Mouse (Mus musculus) lung, postnatal 0 days (tissue): ENCODE measurements around the gene BC037034. TPM values are rescaled to one million over a fixed set of nuclear protein-coding genes. Genes with fewer than 3 reads are reported as not detected.

Experiments
- ATAC-seq: fragments of 200-750 bp; cut with Nextera tagmentation; 2 replicates; pipeline ENCODE4 v1.8.0; 2017; ENCODE audit warnings: moderate library complexity
- DNase-seq: peaks from one replicate; pipeline ENCODE4 v3.0.0-alpha.2; 2016; ENCODE audit warnings: low spot score
- H3K27ac ChIP-seq: fragments of 300-500 bp; sonication (generic); 2 replicates; pipeline ENCODE4 v1.5.1; 2014; ENCODE audit warnings: antibody characterized with exemption, mild to moderate bottlenecking, low read length, mixed read lengths
- H3K27me3 ChIP-seq: fragments of 300-500 bp; sonication (generic); replicated peaks from 2 replicates; pipeline ENCODE4 v1.6.1; 2014; ENCODE audit warnings: low read length, mixed read lengths; ENCODE audit not compliant: insufficient read depth
- H3K36me3 ChIP-seq: fragments of 300-500 bp; sonication (generic); 2 replicates; pipeline ENCODE4 v1.6.1; 2014; ENCODE audit warnings: low read length, mixed read lengths; ENCODE audit not compliant: insufficient read depth
- H3K4me1 ChIP-seq: fragments of 300-500 bp; sonication (generic); 2 replicates; pipeline ENCODE4 v1.6.1; 2014; ENCODE audit warnings: antibody characterized with exemption, low read depth, low read length, mixed read lengths; ENCODE audit not compliant: insufficient read depth
- H3K4me2 ChIP-seq: fragments of 300-500 bp; sonication (generic); replicated peaks from 2 replicates; pipeline ENCODE4 v1.6.1; 2014; ENCODE audit warnings: low read depth, mild to moderate bottlenecking, low read length, moderate library complexity, mixed read lengths
- H3K4me3 ChIP-seq: fragments of 300-500 bp; sonication (generic); 2 replicates; pipeline ENCODE4 v1.5.1; 2014; ENCODE audit warnings: low read depth, low read length
- H3K9ac ChIP-seq: fragments of 300-500 bp; sonication (generic); replicated peaks from 2 replicates; pipeline ENCODE4 v1.6.1; 2014; ENCODE audit warnings: low read depth, mild to moderate bottlenecking
- H3K9me3 ChIP-seq: fragments of 300-500 bp; sonication (generic); 2 replicates; pipeline ENCODE4 v1.6.1; 2016; ENCODE audit warnings: low read length, mixed read lengths
- CTCF ChIP-seq: IDR thresholded peaks from 2 replicates; pipeline ENCODE4 v1.5.1; 2016; ENCODE audit warnings: antibody characterized with exemption, mild to moderate bottlenecking
- EP300 ChIP-seq: IDR thresholded peaks from 2 replicates; pipeline ENCODE4 v1.6.1; 2016; ENCODE audit warnings: antibody characterized with exemption, mild to moderate bottlenecking, control low read depth
- WGBS: fragments of 180-500 bp; shearing (Covaris S2); extraction: QIAGEN DNeasy Blood & Tissue Kit; methylation state at CpG from one replicate; pipeline ENCODE4 v1.1.7; 2014; 5-methylcytosine and 5-hydroxymethylcytosine counted together
- polyA plus RNA-seq: library from polyadenylated mRNA; unstranded; fragments of >200 nt; fragmentation: Nextera tagmentation; extraction: Ambion mirVana; gene quantifications from 2 replicates; pipeline ENCODE4 v1.2.1, GENCODE M21; 2015

Gene BC037034
- polyA plus RNA-seq, 1 experiment from 2014 or later = 2.9 TPM

DNA sequence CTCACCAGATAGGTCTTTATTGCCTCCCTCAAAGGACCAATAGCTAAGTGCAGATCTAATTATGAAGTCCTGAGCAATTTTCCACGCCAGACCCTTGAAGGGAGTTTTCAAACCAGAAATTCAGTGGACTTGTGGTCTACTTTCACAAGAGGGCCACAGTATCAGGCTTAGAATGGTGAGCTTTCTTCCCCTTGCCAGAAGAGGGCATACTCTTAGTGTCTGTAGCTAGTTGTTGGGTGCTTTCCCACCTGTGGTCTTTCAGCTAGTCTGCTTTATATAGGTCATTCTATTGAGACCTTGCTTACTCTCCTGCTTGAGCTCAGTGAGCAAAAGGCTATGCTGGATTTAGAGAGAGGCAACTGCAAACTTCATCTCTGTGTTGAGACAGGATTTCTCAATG is 19.7 kb upstream of the BC037034 start:
- Histone ChIP-seq H3K27me3 (no peaks in the 10 kb centered on the region), H3K27ac (no peak overlapping the region), H3K9ac (no peak overlapping the region), H3K4me2 (no peak overlapping the region), H3K36me3 (no peaks in the 10 kb centered on the region), H3K4me3 (no peak overlapping the region), H3K4me1 (no peaks in the 10 kb centered on the region), H3K9me3 (no peaks in the 10 kb centered on the region)
- peak; percentile 41 for TF ChIP-seq CTCF
- TF ChIP-seq EP300 = no peak
- DNase-seq (no peak), ATAC-seq (no peak)
- 52% methylated on average over 1 of the region's 1 CpGs for WGBS

DNA sequence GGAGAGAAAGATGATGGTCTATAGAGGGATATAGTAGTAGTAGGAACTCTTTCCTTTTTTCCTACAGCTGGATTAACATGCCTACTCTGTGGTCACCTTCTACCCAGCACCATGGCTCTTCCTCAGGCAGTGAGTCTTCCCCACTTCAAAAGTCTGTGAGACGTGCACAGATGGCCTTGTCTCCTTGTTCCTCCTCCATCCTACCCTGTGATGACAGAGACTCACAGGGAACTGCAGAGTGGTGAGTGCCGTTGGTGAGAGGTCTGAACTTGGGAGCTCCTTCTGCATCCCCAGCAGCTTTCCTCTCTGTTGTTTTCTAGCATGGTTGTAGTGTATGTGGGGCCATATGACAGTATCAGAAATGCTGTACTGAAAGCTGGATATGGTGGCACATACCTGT is 18.0 kb upstream of the BC037034 start:
- Histone ChIP-seq H3K9me3 (no peaks in the 10 kb centered on the region), H3K9ac (no peak overlapping the region), H3K27me3 (no peaks in the 10 kb centered on the region), H3K4me1 (no peaks in the 10 kb centered on the region), H3K27ac (no peak overlapping the region), H3K4me3 (no peak overlapping the region), H3K4me2 (no peak overlapping the region), H3K36me3 (no peaks in the 10 kb centered on the region)
- WGBS = 68% methylated on average over 2 of the region's 2 CpGs
- no peak for ATAC-seq
- DNase-seq = no peak
- TF ChIP-seq CTCF (no peak), EP300 (no peak)

DNA sequence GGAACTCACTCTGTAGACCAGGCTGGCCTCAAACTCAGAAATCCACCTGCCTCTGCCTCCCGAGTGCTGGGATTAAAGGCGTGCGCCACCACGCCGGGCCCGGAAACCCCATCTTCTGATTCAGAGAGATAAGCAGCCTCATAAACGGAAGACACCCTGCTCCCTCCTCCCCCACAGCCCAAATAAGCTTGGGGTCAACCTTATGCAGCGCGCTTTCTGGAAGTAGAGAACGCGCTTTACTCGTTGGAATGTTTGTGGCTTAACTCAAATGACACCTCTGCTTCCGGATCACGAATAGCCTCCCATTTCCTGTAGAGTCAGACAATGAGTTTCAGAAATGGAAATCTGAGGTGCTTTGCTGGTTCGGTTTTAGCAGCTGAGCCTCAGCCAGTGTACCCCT is 17.0 kb upstream of the BC037034 start:
- Histone ChIP-seq H3K27ac (no peak overlapping the region), H3K4me1 (no peaks in the 10 kb centered on the region), H3K4me3 (no peak overlapping the region), H3K36me3 (no peaks in the 10 kb centered on the region), H3K9ac (no peak overlapping the region), H3K27me3 (no peaks in the 10 kb centered on the region), H3K9me3 (no peaks in the 10 kb centered on the region), H3K4me2 (no peak overlapping the region)
- ATAC-seq (no peak), DNase-seq (no peak)
- WGBS = 89% methylated on average over 15 of the region's 15 CpGs
- TF ChIP-seq EP300 (no peak), CTCF (no peak)

GRCm38 (mm10) chr5:138280425-138280768 is 16.6 kb upstream of the BC037034 start:
- Histone ChIP-seq H3K4me2 (peak overlapping the region; percentile 72), H3K27me3 (no peaks in the 10 kb centered on the region), H3K4me1 (no peaks in the 10 kb centered on the region), H3K4me3 (peak overlapping the region; percentile 34; the same call in 1 of the 2 replicates), H3K36me3 (no peaks in the 10 kb centered on the region), H3K9ac (no peak overlapping the region), H3K27ac (no peak overlapping the region), H3K9me3 (no peaks in the 10 kb centered on the region)
- TF ChIP-seq EP300 (no peak), CTCF (no peak)
- WGBS = 18% methylated on average over 26 of the region's 26 CpGs
- ATAC-seq = no peak
- no peak for DNase-seq

DNA sequence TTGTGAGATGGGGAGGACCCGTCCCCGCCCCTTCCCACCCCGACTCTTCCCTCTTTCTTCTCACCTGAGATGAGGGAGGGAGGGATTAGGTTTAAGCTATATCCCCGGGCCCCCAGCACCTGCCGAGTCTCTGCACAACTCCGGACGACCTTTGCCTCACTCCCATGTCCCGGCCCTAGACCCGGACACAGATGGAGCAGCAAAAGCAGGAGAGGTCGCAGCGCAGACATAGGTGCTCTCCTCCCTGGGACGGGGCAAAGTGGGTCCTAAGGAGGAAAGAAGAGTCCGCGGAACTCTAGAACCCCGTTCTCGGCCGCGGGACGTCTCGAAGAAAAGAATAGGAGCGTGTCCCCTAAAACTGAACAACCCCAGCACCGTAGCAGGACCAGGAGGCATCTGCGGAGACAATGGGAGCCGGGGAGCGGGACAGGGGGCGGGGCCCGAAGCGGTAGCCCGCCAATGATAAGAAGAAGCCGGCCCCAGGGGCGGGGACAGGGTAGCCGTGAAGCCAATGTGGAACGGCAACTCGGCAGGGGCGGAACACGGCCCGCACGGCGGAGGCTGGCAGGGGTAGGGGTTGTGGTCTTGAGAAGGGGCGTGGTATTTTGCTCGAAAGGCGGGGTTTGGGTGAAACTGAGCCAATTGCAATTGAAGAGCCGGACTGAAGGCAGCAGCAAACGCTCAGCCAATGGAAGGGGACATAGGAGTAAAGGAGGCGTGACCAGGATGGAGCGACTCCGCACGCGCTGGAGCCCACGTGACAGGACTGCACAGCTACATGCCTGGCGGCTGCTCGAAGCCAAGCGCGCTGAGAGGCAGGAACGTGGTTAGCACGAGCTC is 16.0 kb upstream of the BC037034 start, which contains the start of the genes Gm43720, Gpc2 and Stag3:
TSS of gene Gm43720 (minus strand) at position 374 of the 840 bp plus-strand sequence.
TSS of gene Gpc2 (minus strand) at position 421 of the 840 bp plus-strand sequence.
TSS of gene Stag3 (plus strand) at position 656 of the 840 bp plus-strand sequence.
- Histone ChIP-seq H3K9me3 (no peaks in the 10 kb centered on the region), H3K9ac (no peak within 1 kb of the TSS), H3K4me1 (no peaks in the 10 kb centered on the region), H3K4me3 (peak within 1 kb of the TSS; percentile 34), H3K4me2 (peak within 1 kb of the TSS; percentile 72), H3K27me3 (no peaks in the 10 kb centered on the region), H3K36me3 (no peaks in the 10 kb centered on the region), H3K27ac (no peak within 1 kb of the TSS)
- no peak for TF ChIP-seq EP300
- TF ChIP-seq CTCF = no peak
- WGBS = under 1% methylated on average over 56 of the region's 56 CpGs
- ATAC-seq (peak; percentile 99), DNase-seq (peak; percentile 96)

GRCm38 (mm10) chr5:138277994-138278393 is 14.2 kb upstream of the BC037034 start:
- Histone ChIP-seq H3K4me1 (no peaks in the 10 kb centered on the region), H3K4me3 (no peak overlapping the region), H3K36me3 (no peaks in the 10 kb centered on the region), H3K9me3 (no peaks in the 10 kb centered on the region), H3K9ac (no peak overlapping the region), H3K27me3 (no peaks in the 10 kb centered on the region), H3K27ac (no peak overlapping the region), H3K4me2 (no peak overlapping the region)
- TF ChIP-seq CTCF (no peak), EP300 (no peak)
- ATAC-seq (no peak), DNase-seq (no peak)
- 84% methylated on average over 7 of the region's 7 CpGs for WGBS
